Mouse (Mus musculus): Measurements from ENCODE around the gene Asb8.
A peak's percentile ranks its signal among the peaks of the same experiment; 100 is the strongest.

Gene Asb8

DNA sequence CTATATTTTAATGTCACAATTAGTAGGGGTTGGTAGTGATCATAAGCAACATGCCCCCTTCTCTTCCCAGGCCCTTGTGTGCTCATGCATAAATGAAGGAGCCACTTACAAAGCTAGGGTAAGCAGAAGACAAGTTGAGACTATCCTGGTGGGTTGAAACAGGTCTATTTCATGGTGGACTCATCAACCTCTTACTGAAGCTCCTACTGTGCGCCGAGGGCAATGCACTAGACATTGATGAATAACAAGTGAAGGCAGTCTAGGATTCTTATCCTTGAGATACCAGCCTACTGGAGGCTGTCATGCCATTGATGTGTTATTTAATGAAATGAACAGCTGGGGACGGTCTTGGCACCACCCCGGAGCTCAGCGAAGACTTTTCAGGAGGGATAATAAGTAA, 10.2 kb downstream of the Asb8 start:
- DNase-seq (ENCODE audit: low spot score in 2 of 2): no peak

- no peak for DNase-seq (ENCODE audit: low spot score in 2 of 2)
Measured at GRCm38 (mm10) chr15:98154631-98155030, 10.8 kb downstream of the Asb8 start.

DNA sequence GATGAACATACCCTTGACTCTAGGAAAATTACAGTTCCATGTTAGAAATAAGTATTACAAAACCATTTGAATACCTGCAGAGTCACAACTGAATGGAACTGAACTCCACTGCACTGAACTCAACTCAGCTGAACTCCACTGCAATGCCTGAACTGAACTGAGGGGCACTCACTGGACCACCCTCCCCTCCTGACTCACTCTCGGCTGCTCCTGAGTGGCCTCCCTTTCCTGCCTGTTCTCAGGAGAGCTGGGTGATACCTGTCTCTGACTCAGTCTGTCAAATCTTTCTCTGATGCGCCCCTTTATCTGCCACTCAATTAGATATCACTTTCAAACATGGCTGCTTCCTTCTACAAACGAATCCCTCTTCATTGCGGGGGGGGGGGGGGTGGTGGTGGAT, 11.3 kb downstream of the Asb8 start:
- no peak for DNase-seq (ENCODE audit: low spot score in 2 of 2)

DNA sequence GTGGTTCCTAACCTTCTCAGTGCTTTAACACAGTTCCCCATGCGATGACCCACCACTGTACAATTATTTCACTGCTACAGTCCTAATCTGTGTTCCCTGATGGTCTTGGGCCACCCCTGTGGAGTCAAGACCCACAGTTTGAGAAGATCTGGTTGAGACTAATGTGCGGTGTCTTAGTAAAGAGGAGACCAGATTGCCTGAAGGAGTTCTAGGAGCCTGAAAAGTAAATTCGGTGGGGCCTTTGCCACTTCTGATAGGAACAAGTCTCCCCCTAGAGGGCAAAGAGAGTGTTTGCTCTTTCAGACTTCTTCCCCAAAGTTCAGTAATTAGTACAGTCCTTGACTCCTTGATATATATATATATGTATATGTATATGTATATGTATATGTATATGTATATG, 11.8 kb downstream of the Asb8 start:
- no peak for DNase-seq (ENCODE audit: low spot score in 2 of 2)

GRCm38 (mm10) chr15:98152916-98153315, 12.5 kb downstream of the Asb8 start:
- no peak for DNase-seq (ENCODE audit: low spot score in 2 of 2)

- DNase-seq (ENCODE audit: low spot score in 2 of 2): no peak
Measured at GRCm38 (mm10) chr15:98149166-98149602, 16.2 kb downstream of the Asb8 start.

- DNase-seq (ENCODE audit: low spot score in 2 of 2): no peak
Measured at GRCm38 (mm10) chr15:98148356-98148755, 17.1 kb downstream of the Asb8 start.

DNA sequence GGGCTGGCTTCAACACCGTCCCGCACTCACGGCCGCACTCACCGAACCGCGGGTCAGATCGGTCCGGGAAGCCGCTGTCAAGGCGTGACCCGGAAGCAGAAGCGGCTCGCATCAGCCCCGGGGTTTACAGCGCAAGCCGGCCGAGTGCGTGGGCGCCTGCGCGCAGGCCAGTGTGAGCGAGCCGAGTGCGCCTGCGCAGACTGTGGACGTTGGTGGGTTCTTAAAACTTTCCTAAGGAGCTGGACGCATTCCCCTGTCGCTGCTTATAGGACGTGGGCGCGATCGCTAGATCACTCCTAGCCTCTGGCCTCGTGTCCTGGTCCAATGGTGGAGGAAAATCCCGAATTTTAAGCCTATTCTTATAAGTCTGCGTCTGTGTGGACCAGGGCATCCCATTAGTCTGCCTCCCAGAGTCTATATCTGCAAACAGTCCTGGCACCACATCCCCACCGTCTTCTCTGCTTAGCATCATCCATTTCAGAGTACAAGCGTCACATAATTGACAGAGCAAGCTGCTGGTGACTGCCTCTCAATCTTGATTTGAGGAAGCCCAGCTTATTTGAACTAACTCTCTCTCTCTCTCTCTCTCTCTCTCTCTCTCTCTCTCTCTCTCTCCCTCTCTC, 19.8 kb downstream of the Asb8 start:
- peak; percentile 93 to 95 for DNase-seq (ENCODE audit: low spot score in 2 of 2)

- DNase-seq (ENCODE audit: low spot score in 2 of 2): no peak
Measured at GRCm38 (mm10) chr15:98144861-98145507, 20.4 kb downstream of the Asb8 start.

DNA sequence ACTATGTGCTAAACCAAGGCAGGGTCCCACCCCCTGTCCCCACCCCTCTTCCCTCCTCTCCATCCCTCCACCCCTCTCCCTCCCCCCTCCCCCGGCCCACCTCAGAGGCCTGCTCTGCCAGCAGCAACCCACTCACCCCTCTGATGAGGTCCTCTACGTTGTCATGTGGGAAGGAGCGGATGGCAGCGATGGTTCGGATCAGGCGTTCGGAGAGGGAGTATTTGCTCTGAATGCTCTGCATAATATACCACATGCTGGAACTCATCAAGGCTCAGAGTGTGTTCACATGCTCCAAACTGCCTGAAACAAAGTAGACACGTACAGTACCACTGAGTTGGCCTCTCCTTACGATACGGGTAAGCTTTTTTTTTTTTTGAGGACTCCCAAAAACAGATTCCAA, 22.9 kb downstream of the Asb8 start:
- DNase-seq (ENCODE audit: low spot score in 2 of 2): no peak

- DNase-seq (ENCODE audit: low spot score in 2 of 2): no peak
Measured at GRCm38 (mm10) chr15:98140809-98141208, 24.6 kb downstream of the Asb8 start.

GRCm38 (mm10) chr15:98139763-98140162, 25.7 kb downstream of the Asb8 start:
- no peak for DNase-seq (ENCODE audit: low spot score in 2 of 2)

DNA sequence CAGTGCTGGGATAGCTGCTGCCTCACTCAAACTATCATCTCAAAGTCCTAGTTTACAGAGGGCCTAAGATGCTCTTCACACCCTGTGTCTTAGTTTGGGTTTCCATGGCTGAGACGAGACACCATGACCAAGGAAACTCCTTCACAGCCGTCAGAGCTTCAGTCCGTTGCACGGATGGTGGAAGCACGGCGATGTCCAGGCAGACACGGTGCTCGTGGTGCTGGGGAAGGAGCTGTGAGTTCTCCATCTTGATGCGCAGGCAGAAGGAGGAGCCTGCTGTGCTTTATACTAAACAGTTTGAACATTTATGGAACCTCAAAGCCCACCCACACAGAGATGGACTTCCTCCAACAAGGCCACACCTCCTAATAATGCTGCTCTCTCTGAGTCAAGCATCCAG, 28.6 kb downstream of the Asb8 start:
- no peak for DNase-seq (ENCODE audit: low spot score in 2 of 2)

- no peak for DNase-seq (ENCODE audit: low spot score in 2 of 2)
Measured at GRCm38 (mm10) chr15:98135671-98136070, 29.8 kb downstream of the Asb8 start.

- DNase-seq (ENCODE audit: low spot score in 2 of 2): no peak
Measured at GRCm38 (mm10) chr15:98134666-98135065, 30.8 kb downstream of the Asb8 start.

GRCm38 (mm10) chr15:98134034-98134433, 31.4 kb downstream of the Asb8 start:
- DNase-seq (ENCODE audit: low spot score in 2 of 2): no peak

DNA sequence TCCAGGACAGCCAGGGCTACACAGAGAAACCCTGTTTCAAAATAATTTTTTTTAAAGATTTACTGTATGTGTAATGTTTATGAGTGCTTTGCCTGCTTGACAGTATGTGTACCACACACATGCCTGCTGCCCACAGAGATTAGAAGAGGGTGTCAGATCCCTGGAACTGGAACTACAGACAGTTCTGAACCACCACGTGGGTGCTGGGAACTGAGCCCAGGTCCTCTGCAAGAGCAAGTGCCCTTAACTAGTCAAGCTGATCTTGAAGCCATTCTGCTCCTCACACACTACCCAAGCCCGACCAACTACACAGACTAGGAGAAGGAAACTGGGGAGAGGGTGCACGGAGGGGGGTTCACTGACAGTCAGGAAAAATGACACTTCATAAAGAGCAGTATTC, 32.0 kb downstream of the Asb8 start:
- no peak for DNase-seq (ENCODE audit: low spot score in 2 of 2)

DNA sequence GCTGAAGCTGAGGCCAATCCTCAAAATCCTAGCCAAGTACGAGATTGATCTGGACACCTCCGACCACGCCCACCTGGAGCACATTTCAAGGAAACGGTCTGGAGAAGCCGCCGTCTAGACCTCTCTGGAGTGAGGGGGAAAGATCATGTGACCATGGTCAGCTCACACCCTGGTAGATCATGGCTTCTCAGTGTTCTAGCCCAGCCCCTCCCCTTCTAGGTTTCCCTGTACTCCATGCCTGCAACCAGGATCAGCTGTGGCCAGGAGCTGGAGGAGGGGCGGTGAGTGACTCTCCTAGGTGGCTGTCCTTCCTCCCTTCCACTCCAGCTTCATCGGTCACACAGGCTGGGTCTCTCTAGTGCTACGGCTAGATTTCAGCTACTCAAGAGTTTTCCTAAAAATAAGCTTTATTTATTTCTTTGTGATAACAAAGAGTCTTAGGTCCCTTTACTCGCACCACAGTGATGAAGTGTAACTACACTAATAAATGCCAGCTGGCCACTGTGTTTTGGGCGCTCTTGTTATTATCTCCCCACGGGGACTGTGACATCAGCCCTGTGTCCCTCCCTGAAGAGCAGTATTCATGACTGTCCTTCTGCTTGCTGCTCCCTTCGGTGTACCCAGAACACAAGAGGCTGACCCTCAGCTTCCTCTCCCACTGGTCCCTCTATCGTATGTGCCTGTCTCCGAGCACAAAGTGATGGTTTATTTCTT, 33.3 kb downstream of the Asb8 start:
- DNase-seq (ENCODE audit: low spot score in 2 of 2): no peak

- DNase-seq (ENCODE audit: low spot score in 2 of 2): no peak
Measured at GRCm38 (mm10) chr15:98131451-98131850, 34.0 kb downstream of the Asb8 start.

- no peak for DNase-seq (ENCODE audit: low spot score in 2 of 2)
Measured at GRCm38 (mm10) chr15:98131001-98131400, 34.4 kb downstream of the Asb8 start.

DNA sequence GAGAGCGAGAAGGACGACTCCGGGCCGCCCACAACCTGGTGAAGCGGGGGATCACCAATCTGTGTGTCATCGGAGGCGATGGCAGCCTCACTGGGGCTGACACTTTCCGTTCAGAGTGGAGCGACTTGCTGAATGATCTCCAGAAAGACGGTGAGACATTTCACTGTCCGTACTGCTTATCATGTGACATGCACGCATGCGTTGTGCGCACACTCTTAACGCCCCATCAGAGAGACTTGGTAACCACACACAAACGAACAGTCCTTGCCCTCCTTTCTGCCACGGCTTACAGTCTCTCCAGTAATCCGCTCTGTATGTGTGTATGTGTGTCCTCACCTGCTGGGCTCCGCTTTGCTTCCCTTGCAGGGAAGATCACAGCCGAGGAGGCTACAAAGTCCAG, 44.6 kb downstream of the Asb8 start:
- DNase-seq (ENCODE audit: low spot score in 2 of 2): no peak

GRCm38 (mm10) chr15:98119363-98119762, 46.1 kb downstream of the Asb8 start:
- DNase-seq (ENCODE audit: low spot score in 2 of 2): no peak

GRCm38 (mm10) chr15:98116287-98116686, 49.1 kb downstream of the Asb8 start:
- no peak for DNase-seq (ENCODE audit: low spot score in 2 of 2)

Measured in right cerebral cortex, postnatal 36 days (tissue).